Mouse (Mus musculus) large intestine, adult 2 months (tissue): ENCODE measurements around the gene Tstd1. TPM values are rescaled to one million over a fixed set of nuclear protein-coding genes. Genes with fewer than 3 reads are reported as not detected.

ENCODE experiments used
- DNase-seq: peaks from one replicate; pipeline ENCODE4 v3.0.0-alpha.2; 2012; ENCODE audit warnings: low read depth, low spot score
- WGBS: fragments of 180-500 bp; shearing (Covaris S2); methylation state at CpG from one replicate; pipeline ENCODE4 v1.1.7; 2018; 5-methylcytosine and 5-hydroxymethylcytosine counted together
- polyA plus RNA-seq: library from polyadenylated mRNA; depleted of rRNA; stranded (reverse); fragments of >200 nt; gene quantifications from 2 replicates; pipeline ENCODE4 v1.2.3, GENCODE M21; 2012; rRNA removed

Gene Tstd1
- polyA plus RNA-seq, 1 experiment, result 77.2 TPM

DNA sequence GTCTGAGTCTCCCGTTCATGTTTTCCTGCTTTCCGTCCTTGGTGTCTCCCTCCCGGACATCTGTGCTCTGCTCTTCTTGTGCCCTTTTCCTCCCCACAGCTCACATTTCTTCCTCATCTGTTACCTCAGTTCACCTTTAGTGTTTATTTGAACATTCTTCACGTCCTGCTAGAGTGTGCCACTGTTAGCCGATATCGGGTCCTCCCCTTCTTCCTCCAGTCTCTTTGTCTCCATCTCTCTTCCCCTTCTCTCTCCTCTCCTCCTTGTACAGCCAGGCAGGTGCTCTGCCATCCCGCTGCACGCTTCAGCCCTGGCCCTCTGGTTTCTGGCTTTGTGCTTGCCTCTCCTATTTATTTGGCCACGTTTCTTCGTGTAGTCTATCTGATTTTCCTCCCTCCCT lies 29.0 kb downstream of the Tstd1 start:
- 20% methylated on average over 10 of the region's 10 CpGs for WGBS
- no peak for DNase-seq

DNA sequence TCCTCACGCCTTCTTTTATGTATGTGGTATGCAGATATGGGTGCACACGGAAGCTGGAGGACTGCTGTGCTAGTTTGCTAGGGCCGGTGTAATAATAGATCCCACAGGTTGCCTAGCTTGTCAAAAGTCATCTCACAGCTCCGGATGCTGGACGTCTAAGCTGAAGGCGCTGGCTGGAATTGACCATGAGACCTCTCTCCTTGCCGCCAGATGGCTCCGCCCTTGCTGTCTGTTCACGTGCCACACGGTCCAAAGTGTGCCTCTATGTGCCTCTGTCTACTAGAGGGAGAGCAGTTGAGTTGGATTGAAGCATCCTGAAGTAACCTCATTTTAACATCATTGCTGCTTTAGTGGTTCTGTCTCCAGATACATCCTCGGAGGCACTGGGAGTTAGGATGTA lies 31.4 kb downstream of the Tstd1 start:
- 57% methylated on average over 11 of the region's 11 CpGs for WGBS
- DNase-seq, result no peak

GRCm38 (mm10) chr1:171451001-171451400 lies 32.3 kb downstream of the Tstd1 start:
- 63% methylated on average over 10 of the region's 10 CpGs for WGBS
- no peak for DNase-seq

DNA sequence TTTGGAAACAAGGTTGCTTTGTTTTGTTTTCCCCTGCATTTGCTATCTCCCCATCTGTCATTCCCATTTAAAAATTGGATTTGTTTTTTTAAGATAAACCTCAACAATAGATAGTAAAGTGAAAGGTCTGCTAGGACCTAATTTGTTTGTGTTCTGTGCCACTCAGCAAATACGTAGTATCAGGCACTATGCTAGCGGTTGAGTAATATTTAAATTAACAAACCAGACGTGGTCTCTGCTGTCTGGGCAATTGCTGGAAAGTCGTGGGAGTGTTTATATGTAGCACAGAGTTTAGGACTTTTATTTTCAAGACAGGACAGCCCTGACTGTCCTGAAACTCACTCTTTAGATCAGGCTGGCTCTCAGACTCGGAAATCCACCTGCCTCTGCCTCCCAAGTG lies 33.9 kb downstream of the Tstd1 start:
- 58% methylated on average over 5 of the region's 5 CpGs for WGBS
- no peak for DNase-seq

DNA sequence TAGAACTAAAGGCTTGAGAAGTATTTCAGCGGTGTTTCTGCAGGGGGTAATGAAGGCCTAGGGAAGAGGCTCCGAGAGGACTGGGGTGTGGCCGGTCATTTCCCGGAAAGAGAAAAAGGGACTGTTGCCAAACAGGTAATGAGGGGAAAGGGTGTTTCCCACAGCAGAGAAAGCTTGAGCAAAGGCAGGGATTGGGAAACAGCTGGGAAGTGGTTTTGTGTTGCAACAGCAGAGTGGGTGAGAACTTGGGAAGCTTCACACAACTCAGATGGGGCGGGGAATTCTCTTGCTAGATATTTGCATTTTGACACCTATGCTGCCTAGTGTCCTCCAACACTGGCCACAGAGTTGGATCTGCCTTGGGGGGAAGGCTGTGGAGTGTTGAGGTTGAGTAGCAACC lies 34.3 kb downstream of the Tstd1 start:
- WGBS, result 47% methylated on average over 5 of the region's 5 CpGs
- DNase-seq, result no peak

GRCm38 (mm10) chr1:171454926-171455325 lies 36.3 kb downstream of the Tstd1 start:
- WGBS, result 67% methylated on average over 6 of the region's 6 CpGs

GRCm38 (mm10) chr1:171457568-171457967 lies 38.9 kb downstream of the Tstd1 start:
- DNase-seq, result no peak
- 78% methylated on average over 1 of the region's 1 CpGs for WGBS

More at GRCm38 (mm10) chr1:171454926-171455325, 36.3 kb downstream of the Tstd1 start:
- DNase-seq, result no peak

DNA sequence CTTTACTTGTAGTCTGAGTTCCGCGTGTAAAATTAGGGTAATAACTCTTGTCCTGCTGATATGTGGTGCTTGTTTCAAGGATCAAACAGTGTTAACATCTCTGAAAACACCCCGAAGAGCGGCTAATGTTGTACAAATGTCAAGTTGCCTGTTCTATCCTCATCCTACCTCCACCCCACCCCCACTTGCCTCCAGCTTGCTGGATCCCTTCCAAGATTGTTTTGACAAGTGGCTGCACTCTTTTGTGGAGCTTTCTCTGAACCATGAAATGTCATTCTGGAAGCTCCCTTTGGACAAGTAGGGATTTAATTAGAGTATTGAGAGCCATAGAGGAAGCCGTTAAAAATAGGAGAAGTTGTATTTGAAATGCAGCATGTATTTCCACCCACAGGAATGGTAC lies 41.1 kb downstream of the Tstd1 start:
- no peak for DNase-seq
- WGBS, result 38% methylated on average over 5 of the region's 5 CpGs

DNA sequence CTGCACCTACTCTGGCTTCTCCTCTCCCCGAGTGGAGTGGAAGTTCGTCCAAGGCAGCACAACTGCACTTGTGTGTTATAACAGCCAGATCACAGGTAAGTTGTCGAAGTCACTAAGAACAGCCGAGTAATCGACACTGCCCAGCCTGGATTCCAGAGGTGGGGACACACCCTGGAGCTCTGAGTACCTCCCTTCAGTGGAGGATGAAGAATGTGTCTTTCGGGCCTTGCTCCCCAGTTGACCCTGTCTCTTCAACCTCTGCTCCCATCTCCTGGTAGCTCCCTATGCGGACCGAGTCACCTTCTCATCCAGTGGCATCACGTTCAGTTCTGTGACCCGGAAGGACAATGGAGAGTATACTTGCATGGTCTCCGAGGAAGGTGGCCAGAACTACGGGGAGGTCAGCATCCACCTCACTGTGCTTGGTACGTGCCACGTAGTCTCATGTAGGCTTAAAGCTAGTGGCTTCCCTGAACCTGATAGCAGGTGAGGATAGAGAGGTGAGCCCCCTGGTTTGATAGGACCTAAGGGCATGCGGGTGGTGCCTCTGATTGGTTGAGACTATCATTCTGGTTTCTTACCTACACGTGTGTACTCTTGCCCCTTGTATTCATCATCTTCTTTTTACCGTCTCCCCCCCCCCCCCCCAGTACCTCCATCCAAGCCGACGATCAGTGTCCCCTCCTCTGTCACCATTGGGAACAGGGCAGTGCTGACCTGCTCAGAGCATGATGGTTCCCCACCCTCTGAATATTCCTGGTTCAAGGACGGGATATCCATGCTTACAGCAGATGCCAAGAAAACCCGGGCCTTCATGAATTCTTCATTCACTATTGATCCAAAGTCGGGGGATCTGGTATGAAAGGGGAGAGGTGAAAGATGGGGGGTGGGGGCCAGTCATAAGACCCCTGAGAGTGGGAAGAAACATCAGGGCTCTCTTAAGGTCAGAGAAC lies 42.2 kb downstream of the Tstd1 start:
- no peak for DNase-seq
- WGBS, result 87% methylated on average over 22 of the region's 22 CpGs

DNA sequence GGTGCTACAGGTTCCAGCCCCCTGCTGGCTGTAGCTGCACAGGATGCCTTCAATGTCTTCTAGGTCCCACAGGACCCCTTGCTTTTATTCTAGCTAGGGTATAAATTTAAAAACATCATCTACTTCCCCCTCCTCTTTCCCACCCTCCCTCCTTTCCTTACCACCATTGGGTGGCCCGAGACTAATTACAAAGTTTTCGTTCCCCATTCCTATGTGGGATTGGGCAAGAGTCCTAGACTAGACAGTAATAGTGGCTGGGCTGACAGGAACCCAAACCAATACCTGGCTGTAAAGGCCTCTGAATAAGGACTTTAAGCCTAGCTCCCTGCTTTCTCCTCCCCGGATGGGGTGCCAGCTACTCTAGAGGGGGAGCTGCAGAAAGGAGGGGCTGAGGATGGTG lies 44.5 kb downstream of the Tstd1 start:
- 75% methylated on average over 3 of the region's 3 CpGs for WGBS
- DNase-seq, result no peak

DNA sequence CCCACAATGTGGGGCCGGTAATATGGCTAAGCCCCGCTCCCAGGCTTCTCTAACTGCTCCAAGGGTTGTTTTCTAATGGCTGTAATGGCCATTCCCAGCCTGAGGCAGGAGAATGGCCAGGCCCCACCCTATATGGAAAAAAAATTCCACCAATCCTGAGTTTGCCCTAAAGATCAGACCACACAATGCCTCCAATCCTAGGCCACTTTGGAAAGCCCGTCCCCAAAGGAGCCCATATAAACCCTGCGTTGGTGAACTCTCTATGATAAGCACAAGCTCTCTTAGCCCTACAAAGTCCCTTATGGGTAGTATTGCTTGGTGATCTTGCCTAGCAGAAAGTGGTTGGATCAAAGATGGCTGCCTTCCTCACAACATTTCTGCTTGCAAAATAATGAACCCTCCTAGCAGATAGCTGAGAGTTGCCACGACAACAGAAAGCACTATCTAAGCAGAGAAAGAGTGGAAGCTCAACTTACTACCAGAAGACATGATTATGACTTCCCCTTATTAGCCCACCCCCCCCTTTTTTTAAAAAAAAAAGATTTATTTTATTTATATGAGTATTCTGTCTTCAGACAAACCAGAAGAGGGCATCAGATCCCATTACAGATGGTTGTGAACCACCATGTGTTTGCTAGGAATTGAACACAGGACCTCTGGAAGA lies 47.2 kb downstream of the Tstd1 start:
- DNase-seq, result no peak
- WGBS, result 88% methylated on average over 5 of the region's 5 CpGs

DNA sequence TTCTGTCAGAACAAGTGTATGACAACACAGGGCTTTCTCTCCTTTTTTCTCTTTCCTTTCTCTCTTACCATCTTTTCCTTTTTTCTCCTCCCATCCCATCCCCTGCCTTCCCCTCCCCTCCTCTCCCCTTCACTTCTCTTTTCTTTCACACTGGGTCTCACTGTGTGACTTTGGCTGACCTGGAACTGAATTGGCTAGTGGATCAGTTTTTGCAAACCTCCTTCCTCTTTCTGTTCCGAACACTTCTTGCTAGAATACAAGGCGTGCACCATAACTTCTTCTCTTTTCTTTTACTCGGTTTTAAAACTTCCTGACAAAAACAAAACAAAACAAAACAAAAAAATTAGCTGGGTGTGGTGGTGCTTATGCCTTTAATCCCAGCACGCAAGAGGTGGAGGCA lies 47.9 kb downstream of the Tstd1 start:
- DNase-seq, result no peak
- 66% methylated on average over 4 of the region's 4 CpGs for WGBS

GRCm38 (mm10) chr1:171469678-171470077 lies 51.0 kb downstream of the Tstd1 start:
- WGBS, result 27% methylated on average over 3 of the region's 3 CpGs
- no peak for DNase-seq

Other genes starting within 250 kb of the Tstd1 start
- 23.6 and 25.2 TPM in 2 replicates for gene Pcp4l1, start 222.6 kb upstream of the Tstd1 start, polyA plus RNA-seq
- 3.8 and 22.7 TPM in 2 replicates for gene Nr1i3, start 204.9 kb upstream of the Tstd1 start, polyA plus RNA-seq
- 23.1 and 24.0 TPM in 2 replicates for gene Tomm40l, start 196.4 kb upstream of the Tstd1 start, polyA plus RNA-seq
- gene Apoa2, start 193.8 kb upstream of the Tstd1 start, polyA plus RNA-seq, result 0.50 and 1.9 TPM in 2 replicates
- gene Fcer1g, start 184.5 kb upstream of the Tstd1 start, polyA plus RNA-seq, result 56.2 and 58.5 TPM in 2 replicates
- 1.1 and 2.5 TPM in 2 replicates for gene Adamts4, start 168.5 kb upstream of the Tstd1 start, polyA plus RNA-seq
- 167 and 181 TPM in 2 replicates for gene Ndufs2, start 167.5 kb upstream of the Tstd1 start, polyA plus RNA-seq
- 70.3 and 80.0 TPM in 2 replicates for gene B4galt3, start 148.5 kb upstream of the Tstd1 start, polyA plus RNA-seq
- gene Ppox, start 137.7 kb upstream of the Tstd1 start, polyA plus RNA-seq, result 21.9 and 34.8 TPM in 2 replicates
- gene Usp21, start 130.9 kb upstream of the Tstd1 start, polyA plus RNA-seq, result 30.0 and 36.4 TPM in 2 replicates
- 34.5 and 35.8 TPM in 2 replicates for gene Ufc1, start 123.8 kb upstream of the Tstd1 start, polyA plus RNA-seq
- gene Dedd, start 89.7 kb upstream of the Tstd1 start, polyA plus RNA-seq, result 44.3 and 50.3 TPM in 2 replicates
- 46.5 and 54.7 TPM in 2 replicates for gene Nit1, start 73.2 kb upstream of the Tstd1 start, polyA plus RNA-seq
- gene Pfdn2, start 73.2 kb upstream of the Tstd1 start, polyA plus RNA-seq, result 10.3 and 11.7 TPM in 2 replicates
- 0.14 and 0.18 TPM in 2 replicates for gene Klhdc9, start 58.1 kb upstream of the Tstd1 start, polyA plus RNA-seq
- 0.51 and 0.59 TPM in 2 replicates for gene Nectin4, start 48.8 kb upstream of the Tstd1 start, polyA plus RNA-seq
- 7.0 and 10.2 TPM in 2 replicates for gene Arhgap30, start 29.9 kb upstream of the Tstd1 start, polyA plus RNA-seq
- gene Usf1, start 7.6 kb upstream of the Tstd1 start, polyA plus RNA-seq, result 80.1 and 86.0 TPM in 2 replicates
- 160 and 191 TPM in 2 replicates for gene F11r, start 18.7 kb downstream of the Tstd1 start, polyA plus RNA-seq
- 3.8 and 5.1 TPM in 2 replicates for gene Alyref2, start 84.6 kb downstream of the Tstd1 start, polyA plus RNA-seq
- gene Itln1, start 116.4 kb downstream of the Tstd1 start, polyA plus RNA-seq, result 2,801 and 3,610 TPM in 2 replicates
- gene Cd244a, start 140.3 kb downstream of the Tstd1 start, polyA plus RNA-seq, result 2.4 and 3.4 TPM in 2 replicates
- gene Ly9, start 188.5 kb downstream of the Tstd1 start, polyA plus RNA-seq, result 2.9 and 3.6 TPM in 2 replicates
- 2.0 and 5.3 TPM in 2 replicates for gene Slamf7, start 234.2 kb downstream of the Tstd1 start, polyA plus RNA-seq